Mouse (Mus musculus): ENCODE measurements around the gene Ripk1. TPM values are rescaled to one million over a fixed set of nuclear protein-coding genes. Genes with fewer than 3 reads are reported as not detected.

Ripk1 gene
- polyA plus RNA-seq, 1 experiment from 2014 or later: 17.2 TPM

DNA sequence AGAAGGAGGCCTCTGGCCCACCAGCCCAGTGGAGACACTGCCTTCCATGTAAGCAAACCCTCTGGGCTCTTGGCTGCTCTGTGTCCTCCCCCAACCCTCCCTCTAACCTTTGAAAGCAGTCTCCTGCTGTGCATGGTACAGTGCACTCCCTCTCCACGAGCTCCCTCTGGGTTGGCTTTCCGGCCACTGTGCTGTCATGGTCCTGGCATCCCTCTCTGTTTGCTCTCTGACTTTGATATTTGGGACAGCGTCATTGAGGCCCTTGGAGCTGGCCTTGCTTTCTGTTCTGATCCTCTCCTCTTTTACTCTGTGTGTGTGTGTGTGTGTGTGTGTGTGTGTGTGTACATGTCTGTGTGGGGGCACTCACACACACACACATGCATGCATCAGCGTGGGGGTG lies 52.2 kb downstream of the Ripk1 start:
- H3K4me2 ChIP-seq (ENCODE audit: low read length): no peak overlapping the region
- TF ChIP-seq CTCF (IDR thresholded peaks at IDR 0.05; ENCODE audit: low read depth): no peak
- no peak overlapping the region for H3K9ac ChIP-seq (ENCODE audit: low read depth, low read length)
- 0 out of 2 replicates have a peak overlapping the region, but pooled peaks have one; percentile 19 for H3K27ac ChIP-seq
- H3K36me3 ChIP-seq (ENCODE audit: insufficient read depth, low read length): peaks cover 26% of the 10 kb centered on the region; the same call in 1 of the 2 replicates
- no peaks in the 10 kb centered on the region for H3K9me3 ChIP-seq (replicated peaks; ENCODE audit: low read length)
- DNase-seq (ENCODE audit: low spot score) (peak; percentile 36), ATAC-seq (replicated peaks; ENCODE audit: low FRiP score, low read depth) (peak; percentile 80)
- H3K27me3 ChIP-seq (ENCODE audit: insufficient read depth, low read length): no peaks in the 10 kb centered on the region
- H3K4me3 ChIP-seq (replicated peaks; ENCODE audit: low read depth, low read length): no peak overlapping the region
- H3K4me1 ChIP-seq (replicated peaks; ENCODE audit: insufficient read depth, low read length): peaks cover 7% of the 10 kb centered on the region; the same call in 1 of the 2 replicates
- WGBS: 69% methylated on average over 4 of the region's 4 CpGs

DNA sequence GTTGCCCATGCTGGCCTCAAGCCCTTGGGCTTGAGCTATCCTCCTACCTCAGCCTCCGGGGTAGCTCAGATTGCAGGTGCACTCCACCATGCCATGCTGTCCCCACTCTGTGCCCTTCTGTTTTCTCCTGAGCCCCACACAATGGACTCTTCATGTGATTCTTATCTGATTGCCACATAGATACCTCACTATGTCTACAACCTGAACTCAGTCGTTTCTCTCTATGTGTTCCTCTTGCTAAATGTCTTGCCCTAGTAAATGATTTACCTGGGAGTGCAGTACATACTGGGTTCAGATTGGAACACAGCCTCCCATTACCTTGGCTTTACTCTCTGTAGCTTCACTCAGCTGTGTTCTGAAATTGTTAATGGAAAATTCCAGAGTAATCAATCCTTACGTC lies 52.8 kb downstream of the Ripk1 start:
- no peaks in the 10 kb centered on the region for H3K9me3 ChIP-seq (replicated peaks; ENCODE audit: low read length)
- H3K9ac ChIP-seq (ENCODE audit: low read depth, low read length): no peak overlapping the region
- ATAC-seq (replicated peaks; ENCODE audit: low FRiP score, low read depth) (peak; percentile 50; the same call in 1 of the 2 replicates), DNase-seq (ENCODE audit: low spot score) (no peak)
- H3K4me3 ChIP-seq (replicated peaks; ENCODE audit: low read depth, low read length): no peak overlapping the region
- H3K27ac ChIP-seq: 0 out of 2 replicates have a peak overlapping the region, but pooled peaks have one; percentile 19
- no peak overlapping the region for H3K4me2 ChIP-seq (ENCODE audit: low read length)
- WGBS: 72% methylated on average over 3 of the region's 3 CpGs
- peaks cover 7% of the 10 kb centered on the region; the same call in 1 of the 2 replicates for H3K4me1 ChIP-seq (replicated peaks; ENCODE audit: insufficient read depth, low read length)
- TF ChIP-seq CTCF (IDR thresholded peaks at IDR 0.05; ENCODE audit: low read depth): no peak
- no peaks in the 10 kb centered on the region for H3K27me3 ChIP-seq (ENCODE audit: insufficient read depth, low read length)
- H3K36me3 ChIP-seq (ENCODE audit: insufficient read depth, low read length): peaks cover 22% of the 10 kb centered on the region; the same call in 1 of the 2 replicates

DNA sequence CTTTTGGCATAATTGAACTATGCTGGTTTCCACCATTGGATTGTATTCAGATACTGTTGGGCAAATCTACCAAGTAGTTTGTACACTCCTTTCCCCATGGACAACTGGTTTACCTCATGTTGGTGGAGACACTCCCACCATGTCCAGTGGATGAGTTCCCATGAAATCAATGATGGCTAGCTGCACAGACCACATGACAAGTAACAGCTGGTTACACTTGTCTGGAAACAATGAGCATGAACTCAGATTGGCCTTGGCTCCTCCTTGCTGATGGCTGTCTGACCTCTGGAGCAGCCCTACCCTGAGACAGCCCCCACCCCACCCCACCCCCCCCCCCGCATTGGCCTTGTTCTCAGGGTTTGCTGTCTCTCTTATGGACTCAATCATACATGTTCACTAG lies 55.1 kb downstream of the Ripk1 start:
- WGBS: 94% methylated on average over 1 of the region's 1 CpGs
- no peak overlapping the region for H3K9ac ChIP-seq (ENCODE audit: low read depth, low read length)
- ATAC-seq (replicated peaks; ENCODE audit: low FRiP score, low read depth) (no peak), DNase-seq (ENCODE audit: low spot score) (no peak)
- H3K4me2 ChIP-seq (ENCODE audit: low read length): no peak overlapping the region
- H3K27ac ChIP-seq: no peak overlapping the region
- H3K4me1 ChIP-seq (replicated peaks; ENCODE audit: insufficient read depth, low read length): peaks cover 7% of the 10 kb centered on the region; the same call in 1 of the 2 replicates
- H3K27me3 ChIP-seq (ENCODE audit: insufficient read depth, low read length): no peaks in the 10 kb centered on the region
- H3K4me3 ChIP-seq (replicated peaks; ENCODE audit: low read depth, low read length): no peak overlapping the region
- H3K9me3 ChIP-seq (replicated peaks; ENCODE audit: low read length): no peaks in the 10 kb centered on the region
- TF ChIP-seq CTCF (IDR thresholded peaks at IDR 0.05; ENCODE audit: low read depth): no peak
- H3K36me3 ChIP-seq (ENCODE audit: insufficient read depth, low read length): peaks cover 20% of the 10 kb centered on the region; the same call in 1 of the 2 replicates

DNA sequence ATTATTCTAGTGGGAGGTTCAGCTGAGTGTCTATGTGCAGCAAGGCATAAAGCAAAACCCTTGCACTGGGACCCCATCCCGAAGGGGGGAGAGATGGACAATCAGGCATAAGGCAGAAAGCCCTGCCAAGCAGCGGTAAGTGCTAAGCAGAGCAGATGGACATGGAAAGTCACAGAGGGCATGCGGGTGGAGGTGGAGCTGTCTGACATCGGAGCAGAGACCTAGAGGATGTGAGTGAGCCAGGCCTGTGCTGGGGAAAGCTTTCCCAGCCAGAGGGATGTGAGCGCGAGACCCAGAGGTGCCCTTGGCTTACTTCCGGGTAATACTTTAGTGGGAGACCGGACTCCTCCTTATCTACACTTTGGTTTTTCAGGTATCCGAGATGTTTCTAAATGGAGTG lies 57.9 kb downstream of the Ripk1 start:
- no peak overlapping the region for H3K4me2 ChIP-seq (ENCODE audit: low read length)
- WGBS: 87% methylated on average over 9 of the region's 9 CpGs
- no peak overlapping the region for H3K9ac ChIP-seq (ENCODE audit: low read depth, low read length)
- H3K36me3 ChIP-seq (ENCODE audit: insufficient read depth, low read length): peaks cover 24% of the 10 kb centered on the region; the same call in 1 of the 2 replicates
- no peaks in the 10 kb centered on the region for H3K9me3 ChIP-seq (replicated peaks; ENCODE audit: low read length)
- no peak overlapping the region for H3K4me3 ChIP-seq (replicated peaks; ENCODE audit: low read depth, low read length)
- ATAC-seq (replicated peaks; ENCODE audit: low FRiP score, low read depth): no peak
- H3K4me1 ChIP-seq (replicated peaks; ENCODE audit: insufficient read depth, low read length): no peaks in the 10 kb centered on the region
- H3K27me3 ChIP-seq (ENCODE audit: insufficient read depth, low read length): no peaks in the 10 kb centered on the region
- H3K27ac ChIP-seq: no peak overlapping the region
- no peak for DNase-seq (ENCODE audit: low spot score)
- TF ChIP-seq CTCF (IDR thresholded peaks at IDR 0.05; ENCODE audit: low read depth): no peak

DNA sequence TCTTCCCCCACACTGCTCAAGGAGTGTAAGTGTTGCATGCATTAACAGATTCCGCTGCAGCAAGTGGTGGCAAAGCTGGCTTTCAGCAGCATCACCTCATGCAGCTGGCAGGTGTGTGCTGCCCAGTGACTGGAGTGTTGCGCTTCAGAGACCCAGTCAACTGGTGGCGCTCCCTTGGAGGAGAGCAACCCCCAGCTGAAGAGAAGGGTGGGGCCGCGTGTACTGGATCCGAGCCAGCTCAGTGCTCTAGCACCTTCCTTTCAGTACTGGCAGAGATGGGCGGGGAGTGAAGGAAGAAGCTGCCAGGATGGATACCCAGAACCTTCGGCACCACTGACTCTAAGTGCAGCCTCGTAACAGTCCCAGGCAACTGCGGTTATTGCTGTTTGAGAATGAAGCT lies 60.3 kb downstream of the Ripk1 start:
- no peak for TF ChIP-seq CTCF (IDR thresholded peaks at IDR 0.05; ENCODE audit: low read depth)
- ATAC-seq (replicated peaks; ENCODE audit: low FRiP score, low read depth): 0 out of 2 replicates have a peak, but pooled peaks have one; percentile 29
- Histone ChIP-seq H3K27ac (no peak overlapping the region), H3K27me3 (ENCODE audit: insufficient read depth, low read length) (no peaks in the 10 kb centered on the region), H3K36me3 (ENCODE audit: insufficient read depth, low read length) (0 out of 2 replicates have a peak, but pooled peaks cover 19% of the 10 kb centered on the region), H3K9ac (ENCODE audit: low read depth, low read length) (no peak overlapping the region), H3K9me3 (replicated peaks; ENCODE audit: low read length) (no peaks in the 10 kb centered on the region), H3K4me1 (replicated peaks; ENCODE audit: insufficient read depth, low read length) (no peaks in the 10 kb centered on the region), H3K4me3 (replicated peaks; ENCODE audit: low read depth, low read length) (no peak overlapping the region), H3K4me2 (ENCODE audit: low read length) (no peak overlapping the region)
- no peak for DNase-seq (ENCODE audit: low spot score)
- 80% methylated on average over 10 of the region's 10 CpGs for WGBS

DNA sequence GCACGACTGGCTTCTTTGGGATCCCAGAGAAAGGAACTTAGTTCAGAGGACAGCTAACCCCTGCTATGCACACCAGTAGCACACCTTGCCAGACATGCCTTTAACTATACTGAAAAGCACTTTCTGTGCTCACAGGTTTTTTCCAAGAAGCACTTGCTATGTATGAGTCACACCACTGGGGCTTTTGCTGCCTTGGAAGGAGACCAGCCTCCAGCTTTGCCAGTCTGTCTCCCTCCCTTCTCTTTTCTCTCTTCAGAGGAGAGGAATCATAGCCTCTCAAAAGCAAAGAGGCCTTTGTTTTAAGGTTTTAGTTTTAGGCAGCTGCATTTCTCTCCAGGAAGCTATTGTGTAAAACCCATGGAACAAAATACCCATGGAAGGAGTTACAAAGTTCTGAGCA lies 64.2 kb downstream of the Ripk1 start:
- 48% methylated on average over 1 of the region's 1 CpGs for WGBS
- no peak for DNase-seq (ENCODE audit: low spot score)

DNA sequence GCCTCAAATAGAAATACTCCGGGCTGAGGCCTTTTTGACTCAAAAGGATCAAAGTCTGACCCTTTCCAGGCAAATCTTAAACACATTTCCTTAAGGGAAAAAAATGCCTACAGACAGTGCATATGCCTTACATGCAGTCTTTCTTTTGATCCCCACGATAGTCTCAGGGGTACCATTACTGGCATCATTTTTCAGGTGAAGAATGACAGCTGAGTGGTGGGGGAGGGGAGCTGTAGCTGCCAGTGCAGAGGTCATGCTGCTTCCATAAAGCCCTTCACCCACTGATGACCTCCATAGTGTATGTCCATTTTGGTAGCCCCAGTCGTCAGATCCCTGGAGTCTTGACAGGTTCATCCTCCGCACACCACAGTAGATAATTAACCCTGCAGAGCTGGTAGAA lies 68.1 kb downstream of the Ripk1 start:
- Histone ChIP-seq H3K36me3 (ENCODE audit: insufficient read depth, low read length) (0 out of 2 replicates have a peak, but pooled peaks cover 4% of the 10 kb centered on the region), H3K9ac (ENCODE audit: low read depth, low read length) (no peak overlapping the region), H3K4me2 (ENCODE audit: low read length) (no peak overlapping the region), H3K27ac (no peak overlapping the region), H3K27me3 (ENCODE audit: insufficient read depth, low read length) (no peaks in the 10 kb centered on the region), H3K4me3 (replicated peaks; ENCODE audit: low read depth, low read length) (no peak overlapping the region), H3K4me1 (replicated peaks; ENCODE audit: insufficient read depth, low read length) (no peaks in the 10 kb centered on the region), H3K9me3 (replicated peaks; ENCODE audit: low read length) (no peaks in the 10 kb centered on the region)
- DNase-seq (ENCODE audit: low spot score): no peak
- 47% methylated on average over 4 of the region's 4 CpGs for WGBS
- ATAC-seq (replicated peaks; ENCODE audit: low FRiP score, low read depth): no peak; the same call in 1 of the 2 replicates
- no peak for TF ChIP-seq CTCF (IDR thresholded peaks at IDR 0.05; ENCODE audit: low read depth)

More for the DNA sequence above, 64.2 kb downstream of the Ripk1 start:
- no peak for ATAC-seq (replicated peaks; ENCODE audit: low FRiP score, low read depth)
- no peaks in the 10 kb centered on the region for H3K27me3 ChIP-seq (ENCODE audit: insufficient read depth, low read length)
- H3K4me3 ChIP-seq (replicated peaks; ENCODE audit: low read depth, low read length): no peak overlapping the region
- H3K9me3 ChIP-seq (replicated peaks; ENCODE audit: low read length): no peaks in the 10 kb centered on the region
- H3K4me2 ChIP-seq (ENCODE audit: low read length): no peak overlapping the region
- no peak overlapping the region for H3K9ac ChIP-seq (ENCODE audit: low read depth, low read length)
- no peak for TF ChIP-seq CTCF (IDR thresholded peaks at IDR 0.05; ENCODE audit: low read depth)
- no peak overlapping the region for H3K27ac ChIP-seq
- no peaks in the 10 kb centered on the region for H3K4me1 ChIP-seq (replicated peaks; ENCODE audit: insufficient read depth, low read length)
- H3K36me3 ChIP-seq (ENCODE audit: insufficient read depth, low read length): 0 out of 2 replicates have a peak, but pooled peaks cover 9% of the 10 kb centered on the region
